Mouse (Mus musculus): ENCODE measurements around the gene Rnf185. TPM values are rescaled to one million over a fixed set of nuclear protein-coding genes. Genes with fewer than 3 reads are reported as not detected.

The Rnf185 gene
- polyA plus RNA-seq, 1 experiment, result 28.7 TPM

- Histone ChIP-seq H3K4me1 (ENCODE audit: control insufficient read depth, insufficient read depth, low read length) (0 out of 2 replicates have a peak, but pooled peaks cover 2% of the 10 kb centered on the region), H3K27ac (ENCODE audit: insufficient read depth, low read length) (no peak overlapping the region), H3K4me3 (ENCODE audit: insufficient read depth, low read length) (no peak overlapping the region)
- TF ChIP-seq CTCF (IDR thresholded peaks at IDR 0.05; ENCODE audit: extremely low read depth, insufficient read depth, low read length), result no peak
- TF ChIP-seq POLR2A (IDR thresholded peaks at IDR 0.05; ENCODE audit: extremely low read depth, insufficient read depth, low read length), result no peak
These were observed 47.7 kb downstream of the Rnf185 start for GRCm38 (mm10) chr11:3404287-3405047.

GRCm38 (mm10) chr11:3403024-3403423, 49.1 kb downstream of the Rnf185 start:
- no peak overlapping the region for H3K4me3 ChIP-seq (ENCODE audit: insufficient read depth, low read length)
- TF ChIP-seq POLR2A (IDR thresholded peaks at IDR 0.05; ENCODE audit: extremely low read depth, insufficient read depth, low read length) (no peak), CTCF (IDR thresholded peaks at IDR 0.05; ENCODE audit: extremely low read depth, insufficient read depth, low read length) (no peak)
- no peak overlapping the region for H3K27ac ChIP-seq (ENCODE audit: insufficient read depth, low read length)
- H3K4me1 ChIP-seq (ENCODE audit: control insufficient read depth, insufficient read depth, low read length), result 0 out of 2 replicates have a peak, but pooled peaks cover 2% of the 10 kb centered on the region

- TF ChIP-seq POLR2A (IDR thresholded peaks at IDR 0.05; ENCODE audit: extremely low read depth, insufficient read depth, low read length) (no peak), CTCF (IDR thresholded peaks at IDR 0.05; ENCODE audit: extremely low read depth, insufficient read depth, low read length) (no peak)
- H3K27ac ChIP-seq (ENCODE audit: insufficient read depth, low read length), result no peak overlapping the region
These were observed 53.8 kb downstream of the Rnf185 start for GRCm38 (mm10) chr11:3398318-3398717.

DNA sequence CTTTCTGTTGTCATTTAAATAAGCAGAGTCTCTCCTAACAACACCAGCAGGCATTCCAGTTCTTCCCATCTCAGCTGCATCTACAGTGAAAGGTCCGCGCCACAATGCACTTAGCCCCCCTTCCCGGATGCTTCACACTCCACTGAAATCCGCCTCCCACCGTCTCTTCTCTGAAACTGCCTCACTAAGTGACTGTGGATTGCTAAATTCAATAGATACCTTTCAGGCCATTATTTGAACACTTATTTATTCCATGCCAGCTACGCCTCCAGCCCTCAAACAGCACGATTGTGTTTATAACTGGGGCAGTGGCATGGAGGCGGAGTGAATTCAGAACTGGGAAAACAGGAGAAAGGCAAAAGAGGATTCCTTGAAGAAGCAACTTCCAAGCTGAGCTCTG, 55.6 kb downstream of the Rnf185 start:
- H3K27ac ChIP-seq (ENCODE audit: insufficient read depth, low read length), result no peak overlapping the region; the same call in 1 of the 2 replicates
- H3K4me3 ChIP-seq (ENCODE audit: insufficient read depth, low read length), result no peak overlapping the region
- no peaks in the 10 kb centered on the region for H3K4me1 ChIP-seq (ENCODE audit: control insufficient read depth, insufficient read depth, low read length)
- TF ChIP-seq POLR2A (IDR thresholded peaks at IDR 0.05; ENCODE audit: extremely low read depth, insufficient read depth, low read length), result no peak
- TF ChIP-seq CTCF (IDR thresholded peaks at IDR 0.05; ENCODE audit: extremely low read depth, insufficient read depth, low read length), result no peak

More at GRCm38 (mm10) chr11:3398318-3398717, 53.8 kb downstream of the Rnf185 start:
- Histone ChIP-seq H3K4me1 (ENCODE audit: control insufficient read depth, insufficient read depth, low read length) (no peaks in the 10 kb centered on the region), H3K4me3 (ENCODE audit: insufficient read depth, low read length) (no peak overlapping the region)

GRCm38 (mm10) chr11:3396091-3396490, 56.1 kb downstream of the Rnf185 start:
- H3K4me1 ChIP-seq (ENCODE audit: control insufficient read depth, insufficient read depth, low read length), result no peaks in the 10 kb centered on the region
- TF ChIP-seq POLR2A (IDR thresholded peaks at IDR 0.05; ENCODE audit: extremely low read depth, insufficient read depth, low read length) (no peak), CTCF (IDR thresholded peaks at IDR 0.05; ENCODE audit: extremely low read depth, insufficient read depth, low read length) (no peak)
- H3K4me3 ChIP-seq (ENCODE audit: insufficient read depth, low read length), result no peak overlapping the region
- H3K27ac ChIP-seq (ENCODE audit: insufficient read depth, low read length), result 0 out of 2 replicates have a peak overlapping the region, but pooled peaks have one; percentile 29

DNA sequence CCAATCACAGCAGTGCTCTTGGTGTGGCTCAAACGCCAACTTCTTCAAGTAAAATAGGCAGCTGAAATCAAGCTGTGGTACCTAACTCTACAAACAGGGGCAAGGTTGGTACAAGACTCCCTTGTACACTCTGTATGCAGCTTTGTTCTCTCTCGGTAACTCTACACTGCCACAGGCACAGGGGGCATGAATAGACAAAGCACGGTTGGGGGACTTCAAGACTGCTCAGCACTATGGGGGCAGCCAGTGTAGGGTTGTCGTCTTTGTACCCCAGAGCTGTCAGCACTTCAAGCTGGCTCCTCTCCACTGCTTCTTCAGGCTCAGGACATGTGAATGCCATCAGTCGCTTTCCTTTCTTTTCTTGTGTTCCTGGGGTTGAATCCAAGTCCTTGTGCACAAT, 57.6 kb downstream of the Rnf185 start:
- H3K4me3 ChIP-seq (ENCODE audit: insufficient read depth, low read length), result no peak overlapping the region
- TF ChIP-seq POLR2A (IDR thresholded peaks at IDR 0.05; ENCODE audit: extremely low read depth, insufficient read depth, low read length) (no peak), CTCF (IDR thresholded peaks at IDR 0.05; ENCODE audit: extremely low read depth, insufficient read depth, low read length) (no peak)
- H3K4me1 ChIP-seq (ENCODE audit: control insufficient read depth, insufficient read depth, low read length), result no peaks in the 10 kb centered on the region
- no peak overlapping the region for H3K27ac ChIP-seq (ENCODE audit: insufficient read depth, low read length)

DNA sequence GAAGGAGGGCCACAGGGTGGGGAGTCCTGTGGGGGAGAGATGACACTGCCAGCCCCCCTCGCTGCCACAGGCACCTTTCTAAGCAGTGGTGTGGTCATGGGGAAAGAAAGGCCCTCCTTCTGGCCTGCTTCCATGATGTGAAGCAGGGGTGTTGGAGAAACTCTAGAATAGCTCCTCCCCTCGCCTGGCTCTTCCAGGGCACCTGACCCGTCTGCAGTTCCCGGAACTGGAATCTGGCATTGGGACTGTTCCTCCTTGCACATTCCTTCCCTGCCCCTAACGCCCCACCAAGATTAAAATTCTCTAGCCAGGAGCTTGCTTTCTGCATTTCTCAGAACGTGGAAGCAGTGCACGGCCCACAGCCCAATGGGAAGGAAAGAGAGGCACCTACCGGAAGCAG, 59.6 kb downstream of the Rnf185 start:
- TF ChIP-seq POLR2A (IDR thresholded peaks at IDR 0.05; ENCODE audit: extremely low read depth, insufficient read depth, low read length) (no peak), CTCF (IDR thresholded peaks at IDR 0.05; ENCODE audit: extremely low read depth, insufficient read depth, low read length) (no peak)
- H3K27ac ChIP-seq (ENCODE audit: insufficient read depth, low read length), result no peak overlapping the region
- H3K4me3 ChIP-seq (ENCODE audit: insufficient read depth, low read length), result no peak overlapping the region
- no peaks in the 10 kb centered on the region for H3K4me1 ChIP-seq (ENCODE audit: control insufficient read depth, insufficient read depth, low read length)

GRCm38 (mm10) chr11:3390789-3391188, 61.4 kb downstream of the Rnf185 start:
- H3K27ac ChIP-seq (ENCODE audit: insufficient read depth, low read length), result no peak overlapping the region
- H3K4me1 ChIP-seq (ENCODE audit: control insufficient read depth, insufficient read depth, low read length), result no peaks in the 10 kb centered on the region
- TF ChIP-seq CTCF (IDR thresholded peaks at IDR 0.05; ENCODE audit: extremely low read depth, insufficient read depth, low read length), result no peak
- no peak for TF ChIP-seq POLR2A (IDR thresholded peaks at IDR 0.05; ENCODE audit: extremely low read depth, insufficient read depth, low read length)

DNA sequence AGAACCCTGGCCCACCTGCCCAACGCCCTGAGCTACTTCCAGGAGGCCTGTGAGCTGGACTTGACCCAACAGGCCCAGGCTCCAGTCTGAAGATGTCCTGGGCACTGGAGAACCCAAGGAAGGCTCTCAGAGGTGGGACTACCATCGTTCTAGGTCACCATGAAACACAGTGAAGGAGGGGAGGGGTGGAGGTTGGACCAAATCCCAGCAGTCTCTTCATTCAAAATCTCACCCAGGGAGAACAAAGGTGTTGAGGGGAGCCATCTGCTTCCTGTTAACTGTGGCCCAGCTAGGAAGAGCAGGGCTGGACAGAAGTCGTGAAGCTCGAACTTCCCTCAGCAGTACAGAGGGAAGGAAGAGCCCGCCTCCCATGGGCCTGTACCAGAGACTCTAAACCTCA, 62.2 kb downstream of the Rnf185 start:
- Histone ChIP-seq H3K27ac (ENCODE audit: insufficient read depth, low read length) (no peak overlapping the region), H3K4me1 (ENCODE audit: control insufficient read depth, insufficient read depth, low read length) (no peaks in the 10 kb centered on the region), H3K4me3 (ENCODE audit: insufficient read depth, low read length) (no peak overlapping the region)
- TF ChIP-seq POLR2A (IDR thresholded peaks at IDR 0.05; ENCODE audit: extremely low read depth, insufficient read depth, low read length), result no peak

More at GRCm38 (mm10) chr11:3390789-3391188, 61.4 kb downstream of the Rnf185 start:
- no peak overlapping the region for H3K4me3 ChIP-seq (ENCODE audit: insufficient read depth, low read length)
